Mouse (Mus musculus): ENCODE measurements around the gene Col15a1.

The Col15a1 gene

GRCm38 (mm10) chr4:47351386-47352049, 143.6 kb downstream of the Col15a1 start:
- no peak for DNase-seq (ENCODE audit: low spot score)

- no peak for DNase-seq (ENCODE audit: low spot score)
Observed at GRCm38 (mm10) chr4:47352061-47352661, 144.2 kb downstream of the Col15a1 start.

GRCm38 (mm10) chr4:47352803-47353388, 144.9 kb downstream of the Col15a1 start, which contains the start of gene Tgfbr1:
Gene Tgfbr1, plus strand, starts transcription at chr4:47353222.
- DNase-seq (ENCODE audit: low spot score) = peak; percentile 96

- DNase-seq (ENCODE audit: low spot score) = no peak
Observed at GRCm38 (mm10) chr4:47353416-47354111, 145.6 kb downstream of the Col15a1 start.

GRCm38 (mm10) chr4:47354304-47354703, 146.3 kb downstream of the Col15a1 start:
- DNase-seq (ENCODE audit: low spot score) = no peak

GRCm38 (mm10) chr4:47362662-47363061, 154.7 kb downstream of the Col15a1 start:
- DNase-seq (ENCODE audit: low spot score) = no peak
